In the genomic region with DNA sequence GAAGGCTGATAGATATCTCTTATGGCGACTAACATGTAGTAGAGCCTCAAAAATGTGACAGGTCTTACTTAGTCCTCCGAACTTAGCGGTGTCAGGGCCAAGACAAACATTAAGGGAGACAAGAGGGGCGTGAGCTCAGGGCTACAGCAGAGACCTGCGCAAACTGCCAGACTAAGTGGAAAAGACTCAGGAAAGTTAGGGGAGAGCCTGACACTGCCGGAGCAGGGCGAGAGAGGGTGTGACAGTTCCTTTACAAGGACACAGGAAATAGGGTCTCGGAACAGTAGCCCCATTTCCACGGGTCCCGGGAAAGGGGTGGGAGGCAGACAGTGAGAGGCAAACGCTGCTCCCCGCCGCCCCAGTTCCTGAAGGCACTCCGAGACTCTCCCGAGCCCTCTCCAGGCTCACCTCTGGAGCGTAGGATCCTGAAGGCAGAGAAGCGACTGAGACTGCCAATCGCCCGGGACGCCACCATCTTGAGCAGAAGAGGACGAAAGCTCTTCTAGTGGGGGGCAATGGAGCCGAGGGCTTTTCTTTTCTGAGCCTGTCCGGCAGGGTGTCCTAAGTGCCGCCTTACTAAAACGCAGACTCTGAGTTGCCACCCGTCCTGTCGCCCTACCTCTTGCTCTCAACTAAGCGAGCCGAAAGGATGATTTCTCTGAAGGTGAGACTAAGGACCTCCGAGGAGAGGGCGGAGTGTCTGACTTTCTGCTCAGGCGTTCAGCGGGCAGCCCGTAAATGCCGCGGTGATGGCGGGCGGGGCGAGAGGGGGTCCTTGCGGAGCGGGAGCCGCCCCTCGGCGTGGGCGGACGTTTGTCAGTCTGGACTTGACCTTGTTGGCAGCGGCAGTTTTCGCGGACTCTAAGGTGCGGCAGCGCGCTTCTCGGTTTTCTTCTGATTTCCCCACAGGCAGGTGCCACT, we compare ENCODE assay signal across 8 mouse cellular contexts. TPM values are rescaled to one million over a fixed set of nuclear protein-coding genes. Genes with fewer than 3 reads are reported as not detected.
DNase-seq lines count a peak whose midpoint lies in the region; ATAC-seq and TF ChIP-seq lines count a peak whose summit lies in the region.

A gene (minus strand): TSS at position 689 of the 921 bp plus-strand sequence.
A gene (plus strand): TSS at position 775 of the 921 bp plus-strand sequence.

- peak; percentile 94 for DNase-seq in gastrocnemius, postnatal 10 days
- peak; percentile 96 for DNase-seq in induced T-regulatory cell, adult 2 months (ENCODE audit: low read depth)
- peak; percentile 76 to 92 for DNase-seq in left cerebral cortex, adult 9 months (ENCODE audit: low spot score in 2 of 2)
- peak; percentile 93 for DNase-seq in right cerebral cortex, postnatal 14 days
- DNase-seq in urinary bladder, postnatal 36 days (ENCODE audit: low spot score in 2 of 2) = peak; percentile 93 to 95

- no peak for TF ChIP-seq CTCF in cortical plate, adult 2 months (IDR thresholded peaks at IDR 0.05; ENCODE audit: extremely low read depth, insufficient read depth, low read length)

- H3K4me1 ChIP-seq in cortical plate, adult 2 months (ENCODE audit: control insufficient read depth, insufficient read depth, low read length) = peaks cover 1% of the 10 kb centered on the region; the same call in 1 of the 2 replicates

- H3K27ac ChIP-seq in cortical plate, adult 2 months (ENCODE audit: insufficient read depth, low read length) = peak within 1 kb of the TSS; percentile 96

- peak; percentile 78 for ATAC-seq in activated CD4-positive, CD25-positive, alpha-beta regulatory T cell, adult 4 months
- peak; percentile 91 for ATAC-seq in megakaryocyte progenitor cell, adult 5-6 weeks (replicated peaks; ENCODE audit: poor library complexity)

- TF ChIP-seq POLR2A in cortical plate, adult 2 months (IDR thresholded peaks at IDR 0.05; ENCODE audit: extremely low read depth, insufficient read depth, low read length) = peak; percentile 94

- H3K4me3 ChIP-seq in cortical plate, adult 2 months (ENCODE audit: insufficient read depth, low read length) = peak within 1 kb of the TSS; percentile 94

RNA-seq across cellular contexts. Expression of the first gene that starts in this region (rescaled TPM):
- polyA plus RNA-seq in activated CD4-positive, CD25-positive, alpha-beta regulatory T cell, adult 4 months (2017; shearing (Covaris generic)) = 10 to 100 TPM; 68.8 to 80.0 TPM
- polyA plus RNA-seq in cortical plate, adult 2 months (2012; rRNA removed) = 64.9 and 67.7 TPM in 2 replicates
- total RNA-seq in gastrocnemius, postnatal 10 days (2021) = 100 to 1,000 TPM; 292 to 312 TPM
- total RNA-seq in megakaryocyte progenitor cell, adult 5-6 weeks (2015) = 49.5 and 54.4 TPM in 2 replicates
- 133 and 148 TPM in 2 replicates for total RNA-seq in megakaryocyte progenitor cell, adult 5-6 weeks (2017)

RNA-seq across cellular contexts. Expression of the second gene that starts in this region (rescaled TPM):
- 100 to 1,000 TPM; 111 to 127 TPM for polyA plus RNA-seq in activated CD4-positive, CD25-positive, alpha-beta regulatory T cell, adult 4 months (2017; shearing (Covaris generic))
- 88.0 and 94.8 TPM in 2 replicates for polyA plus RNA-seq in cortical plate, adult 2 months (2012; rRNA removed)
- total RNA-seq in gastrocnemius, postnatal 10 days (2021) = 100 to 1,000 TPM; 239 to 273 TPM
- total RNA-seq in megakaryocyte progenitor cell, adult 5-6 weeks (2015) = 61.8 and 69.7 TPM in 2 replicates
- total RNA-seq in megakaryocyte progenitor cell, adult 5-6 weeks (2017) = 65.1 and 82.6 TPM in 2 replicates

Comparison
In these comparisons a context has a peak if more than half of its experiments do, and no peak if none do; other contexts are left out.
1. Peak in every context shown above with its lines: DNase-seq, ATAC-seq, H3K4me3 ChIP-seq and H3K27ac ChIP-seq.